Mouse (Mus musculus) brain, embryonic 14.5 days (tissue): ENCODE data around the gene B3gnt5.

ENCODE experiments used
- CTCF ChIP-seq: fragments of 200-500 bp; IDR thresholded peaks from 2 replicates; pipeline ENCODE4 v1.5.1; 2012; ENCODE audit warnings: inconsistent platforms, mild to moderate bottlenecking, moderate library complexity, borderline replicate concordance; ENCODE audit not compliant: insufficient read depth, insufficient read length; ENCODE audit errors: extremely low read depth
- POLR2A ChIP-seq: fragments of 200-500 bp; IDR thresholded peaks from 2 replicates; pipeline ENCODE4 v1.6.1; 2012; ENCODE audit warnings: mild to moderate bottlenecking, inconsistent platforms, borderline replicate concordance; ENCODE audit not compliant: poor library complexity, insufficient read depth, insufficient read length, severe bottlenecking; ENCODE audit errors: extremely low read depth

DNA sequence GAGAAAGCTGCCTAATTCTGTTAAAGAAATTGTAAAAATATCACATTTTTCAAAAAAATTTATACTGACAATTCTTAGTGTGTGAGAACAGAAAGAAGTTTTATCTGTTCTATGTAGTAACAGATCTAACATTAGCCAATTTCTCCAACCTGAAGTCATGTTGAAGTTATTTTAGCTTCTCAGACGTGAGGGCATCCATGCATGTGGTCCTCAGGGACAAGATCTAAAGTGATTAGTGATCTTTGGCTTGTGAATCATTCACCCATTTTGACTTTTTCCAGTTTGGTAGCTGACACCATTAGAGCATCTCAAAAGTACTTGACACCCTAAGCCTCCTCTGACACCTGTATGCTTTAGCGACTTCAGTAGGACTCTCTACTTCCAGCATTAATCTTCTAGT lies 29.9 kb downstream of the B3gnt5 start:
- TF ChIP-seq CTCF (no peak), POLR2A (no peak)
